Mouse (Mus musculus) mouse embryonic stem cell (cell line): ENCODE measurements around the gene Ppfia2.

Experiments
- in situ Hi-C, 2 experiments: fragments of 300-500 bp; cut with MboI; formaldehyde crosslinking; loops; 1 replicate in 1 of 2; 3 replicates in 1 of 2; pipeline ENCODE4 v1.14.3; 2019 to 2020; ENCODE audit warnings: low sequenced_read_pairs in 2 of 2, low pct_unique_long_range_greater_than_20kb in 1 of 2, mixed read lengths in 1 of 2; ENCODE audit not compliant: unreplicated experiment in 1 of 2

The Ppfia2 gene

DNA sequence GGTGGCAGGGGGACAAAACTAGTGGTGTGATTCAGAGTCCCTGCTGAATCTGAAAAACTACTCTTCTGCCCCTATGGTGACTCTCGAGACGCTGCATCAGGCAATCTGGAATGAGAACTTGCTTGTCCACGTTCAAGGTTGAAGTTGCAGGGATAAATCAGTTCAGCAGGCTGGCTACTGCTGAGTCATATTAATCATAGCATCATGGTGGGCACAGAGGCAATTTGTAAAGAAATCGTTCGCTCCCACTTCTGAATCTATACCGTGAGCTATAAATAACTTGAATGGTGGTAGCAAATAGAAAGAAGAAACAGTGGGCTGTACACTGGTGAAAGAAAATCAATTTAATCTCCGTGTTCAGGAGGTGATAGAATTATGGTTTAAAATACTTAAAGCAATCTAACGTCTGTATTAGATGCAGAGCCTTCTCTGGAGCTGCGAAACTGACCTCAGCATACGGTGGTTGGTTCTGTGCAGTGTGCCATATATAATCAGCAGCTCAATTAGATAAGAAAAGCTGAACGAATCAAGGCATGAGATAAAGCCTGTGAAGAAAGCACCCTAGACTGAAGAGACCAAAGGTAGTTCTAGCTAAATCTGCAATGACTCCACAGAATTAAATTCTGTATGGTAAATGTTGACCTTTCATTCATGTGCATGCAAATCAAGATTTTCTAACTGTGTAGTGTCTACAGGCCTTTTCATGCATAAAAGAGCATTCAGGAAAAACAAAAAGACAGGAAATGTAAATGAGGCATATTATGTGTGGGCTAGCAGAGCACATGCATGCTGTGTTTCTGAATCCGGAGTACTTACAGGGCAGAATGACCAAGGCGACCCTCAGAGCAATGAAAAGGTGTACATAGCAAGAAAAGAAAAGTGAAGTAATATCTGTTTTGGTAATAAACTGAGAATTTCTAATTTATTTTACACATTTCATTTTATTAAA lies 505.3 kb downstream of the Ppfia2 start:
- in situ Hi-C loops: no loop called here
